Mouse (Mus musculus) spleen, embryonic (tissue): ENCODE data around the gene D730048I06Rik.
"Not testable (repeated sequence)": the region's sequence is repeated elsewhere in the genome, so short reads cannot be mapped to it uniquely, and the experiment has no call there.

ENCODE experiments used
- CTCF ChIA-PET: fragments of 350-600 bp; sonication (Branson Sonifier 250); formaldehyde crosslinking; loops from one replicate; lab custom pipeline; 2022; lab: Charles Lee

The D730048I06Rik gene

DNA sequence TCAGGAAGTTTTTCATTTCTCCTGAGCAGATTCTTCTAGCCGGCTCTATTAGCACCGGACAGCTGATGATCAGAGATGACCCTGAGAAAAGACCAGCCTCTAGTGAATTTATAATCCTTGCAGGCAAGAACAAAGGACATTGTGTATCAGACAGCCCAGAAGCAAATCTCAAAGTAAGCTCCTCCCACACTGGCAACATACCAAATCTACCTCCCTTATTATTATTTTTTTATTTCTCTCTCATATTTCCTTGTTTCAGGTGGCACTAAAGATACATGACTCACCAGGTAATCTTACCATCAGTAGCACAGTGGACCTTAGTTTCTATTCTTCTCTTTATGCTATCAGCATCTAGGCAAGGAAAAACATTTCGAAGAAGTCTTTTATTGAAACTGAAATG is at the start of gene D730048I06Rik, which contains the start of gene Gm27235:
Gene D730048I06Rik, minus strand, starts transcription at position 112 of the 400 bp plus-strand sequence.
Gene Gm27235, minus strand, starts transcription at position 101 of the 400 bp plus-strand sequence.
- CTCF ChIA-PET = no interaction called here

GRCm38 (mm10) chr9:35817881-35818280 is 28.0 kb upstream of the D730048I06Rik start:
- CTCF ChIA-PET = not testable (repeated sequence)

GRCm38 (mm10) chr9:35798146-35798545 is 8.2 kb upstream of the D730048I06Rik start:
- CTCF ChIA-PET = no interaction called here

GRCm38 (mm10) chr9:35778009-35778408 is 11.9 kb downstream of the D730048I06Rik start, which contains the start of gene Gm17727:
TSS of gene Gm17727 (minus strand) at chr9:35778109.
- CTCF ChIA-PET = no interaction called here

- CTCF ChIA-PET = no interaction called here
Measured at GRCm38 (mm10) chr9:35756843-35757242, 33.1 kb downstream of the D730048I06Rik start.

GRCm38 (mm10) chr9:35740749-35741148 is 49.2 kb downstream of the D730048I06Rik start, which contains the start of gene Gm17677:
TSS of gene Gm17677 (plus strand) at chr9:35741049.
- CTCF ChIA-PET = no interaction called here
